Mouse (Mus musculus) MEL (cell line): Measurements from ENCODE around the gene Gpr84. TPM values are rescaled to one million over a fixed set of nuclear protein-coding genes. Genes with fewer than 3 reads are reported as not detected.

Source experiments
- DNase-seq: peaks from one replicate; pipeline ENCODE4 v3.0.0; 2011; ENCODE audit warnings: low read depth, low spot score
- H3K27ac ChIP-seq: 2 replicates; pipeline ENCODE4 v1.5.1; 2012; ENCODE audit warnings: low read depth, mild to moderate bottlenecking, control low read depth, low read length, moderate library complexity; ENCODE audit not compliant: control insufficient read depth
- H3K27me3 ChIP-seq, 2 experiments: fragments of 150-350 bp in 1 of 2; sonication (generic) in 1 of 2; 2 replicates each; pipeline ENCODE4 v1.6.1; 2012; ENCODE audit warnings: low read length in 2 of 2, mild to moderate bottlenecking in 2 of 2, improper control_type of control experiment in 1 of 2, moderate library complexity in 1 of 2; ENCODE audit not compliant: insufficient read depth in 2 of 2, control insufficient read depth in 1 of 2
- H3K36me3 ChIP-seq, 2 experiments: 2 replicates each; pipeline ENCODE4 v1.6.1; 2012 to 2014; ENCODE audit warnings: low read length in 2 of 2, improper control_type of control experiment in 1 of 2, inconsistent platforms in 1 of 2, mild to moderate bottlenecking in 1 of 2; ENCODE audit not compliant: insufficient read depth in 2 of 2, control insufficient read depth in 1 of 2
- H3K4me1 ChIP-seq, 2 experiments: fragments of 150-350 bp in 1 of 2; sonication (generic) in 1 of 2; 2 replicates each; pipeline ENCODE4 v1.6.1; 2012; ENCODE audit warnings: low read length in 2 of 2, improper control_type of control experiment in 1 of 2, mild to moderate bottlenecking in 1 of 2; ENCODE audit not compliant: insufficient read depth in 2 of 2, control insufficient read depth in 1 of 2
- H3K4me3 ChIP-seq, 2 experiments: fragments of 150-350 bp in 1 of 2; sonication (generic) in 1 of 2; 2 replicates each; pipeline ENCODE4 v1.5.1; 2012; ENCODE audit warnings: low read depth in 2 of 2, low read length in 2 of 2, mild to moderate bottlenecking in 2 of 2, moderate library complexity in 2 of 2, control low read depth in 1 of 2, improper control_type of control experiment in 1 of 2; ENCODE audit not compliant: control insufficient read depth in 1 of 2, insufficient read depth in 1 of 2
- H3K79me2 ChIP-seq: 2 replicates; pipeline ENCODE4 v1.6.1; 2012; ENCODE audit warnings: mild to moderate bottlenecking, low read length, moderate library complexity; ENCODE audit not compliant: control insufficient read depth, poor library complexity, insufficient read depth
- H3K9ac ChIP-seq: 2 replicates; pipeline ENCODE4 v1.6.1; 2012; ENCODE audit warnings: low read depth, mild to moderate bottlenecking, control low read depth, low read length, moderate library complexity; ENCODE audit not compliant: control insufficient read depth, poor library complexity, severe bottlenecking
- H3K9me3 ChIP-seq: fragments of 150-350 bp; sonication (generic); replicated peaks from 2 replicates; pipeline ENCODE4 v1.6.1; 2012; ENCODE audit warnings: mild to moderate bottlenecking, low read length, improper control_type of control experiment, moderate library complexity; ENCODE audit not compliant: insufficient read depth
- BHLHE40 ChIP-seq: IDR thresholded peaks from 2 replicates; pipeline ENCODE4 v1.6.1; 2012; ENCODE audit warnings: low read depth, mild to moderate bottlenecking, inconsistent platforms, low read length, improper control_type of control experiment, borderline replicate concordance
- CHD1 ChIP-seq: IDR thresholded peaks from 2 replicates; pipeline ENCODE4 v1.6.1; 2012; ENCODE audit warnings: low read depth, mild to moderate bottlenecking, inconsistent platforms, low read length, improper control_type of control experiment
- CHD2 ChIP-seq: IDR thresholded peaks from 2 replicates; pipeline ENCODE4 v1.6.1; 2011; ENCODE audit warnings: low read length, improper control_type of control experiment
- CTCF ChIP-seq, 3 experiments: IDR thresholded peaks in 2 of 3; conservative IDR thresholded peaks in 1 of 3; 2 replicates each; pipeline ENCODE4 v1.5.1; 2011 to 2012; ENCODE audit warnings: low read length in 3 of 3, low read depth in 2 of 3, mild to moderate bottlenecking in 2 of 3, improper control_type of control experiment in 1 of 3, inconsistent platforms in 1 of 3, mixed read lengths in 1 of 3, moderate library complexity in 1 of 3; ENCODE audit not compliant: control insufficient read depth in 1 of 3, insufficient read depth in 1 of 3, poor library complexity in 1 of 3, severe bottlenecking in 1 of 3
- E2F4 ChIP-seq: IDR thresholded peaks from 2 replicates; pipeline ENCODE4 v1.6.1; 2011; ENCODE audit warnings: low read depth, low read length, improper control_type of control experiment, borderline replicate concordance
- ELF1 ChIP-seq: IDR thresholded peaks from 2 replicates; pipeline ENCODE4 v1.6.1; 2014; ENCODE audit warnings: low read depth, mild to moderate bottlenecking, inconsistent platforms, low read length, improper control_type of control experiment, moderate library complexity
- EP300 ChIP-seq, 2 experiments: IDR thresholded peaks; 2 replicates each; pipeline ENCODE4 v1.6.1; 2011; ENCODE audit warnings: improper control_type of control experiment in 2 of 2, low read length in 2 of 2, low read depth in 1 of 2, mild to moderate bottlenecking in 1 of 2
- ETS1 ChIP-seq: IDR thresholded peaks from 2 replicates; pipeline ENCODE4 v1.6.1; 2012; ENCODE audit warnings: low read depth, mild to moderate bottlenecking, inconsistent platforms, low read length, improper control_type of control experiment, moderate library complexity
- GABPA ChIP-seq: IDR thresholded peaks from 2 replicates; pipeline ENCODE4 v1.6.1; 2012; ENCODE audit warnings: low read depth, mild to moderate bottlenecking, inconsistent platforms, low read length, improper control_type of control experiment, moderate library complexity
- JUND ChIP-seq: IDR thresholded peaks from 2 replicates; pipeline ENCODE4 v1.6.1; 2011; ENCODE audit warnings: low read depth, mild to moderate bottlenecking, improper control_type of control experiment, low read length
- KAT2A ChIP-seq: conservative IDR thresholded peaks from 2 replicates; pipeline ENCODE4 v1.6.1; 2012; ENCODE audit warnings: low read depth, low read length, improper control_type of control experiment, inconsistent platforms
- MAX ChIP-seq: IDR thresholded peaks from 2 replicates; pipeline ENCODE4 v1.6.1; 2011; ENCODE audit warnings: low read length, improper control_type of control experiment
- MAZ ChIP-seq: IDR thresholded peaks from 2 replicates; pipeline ENCODE4 v1.6.1; 2012; ENCODE audit warnings: low read depth, mild to moderate bottlenecking, inconsistent platforms, low read length, improper control_type of control experiment
- MEF2A ChIP-seq: IDR thresholded peaks from 2 replicates; pipeline ENCODE4 v1.6.1; 2014; ENCODE audit warnings: low read depth, mild to moderate bottlenecking, inconsistent platforms, low read length, improper control_type of control experiment; ENCODE audit not compliant: poor library complexity, insufficient replicate concordance, severe bottlenecking; ENCODE audit errors: extremely low read depth
- MXI1 ChIP-seq: IDR thresholded peaks from 2 replicates; pipeline ENCODE4 v1.6.1; 2011; ENCODE audit warnings: mild to moderate bottlenecking, low read depth, low read length, improper control_type of control experiment
- NELFE ChIP-seq: IDR thresholded peaks from 2 replicates; pipeline ENCODE4 v1.6.1; 2011; ENCODE audit warnings: low read depth, low read length, improper control_type of control experiment
- NRF1 ChIP-seq: IDR thresholded peaks from 2 replicates; pipeline ENCODE4 v1.6.1; 2014; ENCODE audit warnings: low read depth, mild to moderate bottlenecking, inconsistent platforms, low read length, improper control_type of control experiment, moderate library complexity; ENCODE audit not compliant: poor library complexity, insufficient read depth, severe bottlenecking
- POLR2AphosphoS2 ChIP-seq: IDR thresholded peaks from 2 replicates; pipeline ENCODE4 v1.6.1; 2011; ENCODE audit warnings: low read length, improper control_type of control experiment
- POLR2AphosphoS5 ChIP-seq: IDR thresholded peaks from 2 replicates; pipeline ENCODE4 v1.6.1; 2012; ENCODE audit warnings: low read depth, borderline replicate concordance, mild to moderate bottlenecking, inconsistent platforms, low read length, moderate library complexity, mixed read lengths
- RAD21 ChIP-seq: IDR thresholded peaks from 2 replicates; pipeline ENCODE4 v1.6.1; 2011; ENCODE audit warnings: mild to moderate bottlenecking, low read depth, low read length, improper control_type of control experiment
- SIN3A ChIP-seq: IDR thresholded peaks from 2 replicates; pipeline ENCODE4 v1.6.1; 2012; ENCODE audit warnings: low read length, improper control_type of control experiment, inconsistent platforms
- TAL1 ChIP-seq: IDR thresholded peaks from 2 replicates; pipeline ENCODE4 v1.6.1; 2012; ENCODE audit warnings: mild to moderate bottlenecking, inconsistent platforms, low read length, moderate library complexity, mixed read lengths
- USF1 ChIP-seq: IDR thresholded peaks from 2 replicates; pipeline ENCODE4 v1.6.1; 2014; ENCODE audit warnings: low read depth, mild to moderate bottlenecking, inconsistent platforms, low read length, improper control_type of control experiment, moderate library complexity
- USF2 ChIP-seq, 2 experiments: IDR thresholded peaks; 2 replicates each; pipeline ENCODE4 v1.6.1; 2011 to 2012; ENCODE audit warnings: improper control_type of control experiment in 2 of 2, low read length in 2 of 2, borderline replicate concordance in 1 of 2, inconsistent platforms in 1 of 2, low read depth in 1 of 2, mild to moderate bottlenecking in 1 of 2; ENCODE audit not compliant: insufficient read depth in 1 of 2
- ZC3H11A ChIP-seq: IDR thresholded peaks from 2 replicates; pipeline ENCODE4 v1.6.1; 2012; ENCODE audit warnings: low read depth, mild to moderate bottlenecking, inconsistent platforms, low read length, improper control_type of control experiment
- ZKSCAN1 ChIP-seq: IDR thresholded peaks from 2 replicates; pipeline ENCODE4 v1.6.1; 2012; ENCODE audit warnings: low read depth, mild to moderate bottlenecking, inconsistent platforms, low read length, improper control_type of control experiment, moderate library complexity
- ZNF384 ChIP-seq: IDR thresholded peaks from 2 replicates; pipeline ENCODE4 v1.6.1; 2012; ENCODE audit warnings: low read depth, mild to moderate bottlenecking, inconsistent platforms, low read length, improper control_type of control experiment
- polyA plus RNA-seq, 2 experiments: library from polyadenylated mRNA; stranded (reverse) in 1 of 2; unstranded in 1 of 2; fragments of >175 nt in 1 of 2; fragments of >200 nt in 1 of 2; gene quantifications; 2 replicates each; pipeline versions ENCODE4 v1.2.1 to v1.2.4; 2012; ENCODE audit warnings: low replicate concordance in 2 of 2, low read depth in 1 of 2; ENCODE audit not compliant: insufficient read length in 2 of 2, insufficient read depth in 1 of 2, missing spikeins in 1 of 2
- total RNA-seq: library from RNA; depleted of rRNA; stranded (reverse); fragments of 300-350 nt; gene quantifications from 2 replicates; pipeline ENCODE4 v1.2.3, GENCODE M21; 2012

The Gpr84 gene
- total and polyA plus RNA-seq, 3 experiments: 0.12 to 0.21 TPM; not detected in 1

DNA sequence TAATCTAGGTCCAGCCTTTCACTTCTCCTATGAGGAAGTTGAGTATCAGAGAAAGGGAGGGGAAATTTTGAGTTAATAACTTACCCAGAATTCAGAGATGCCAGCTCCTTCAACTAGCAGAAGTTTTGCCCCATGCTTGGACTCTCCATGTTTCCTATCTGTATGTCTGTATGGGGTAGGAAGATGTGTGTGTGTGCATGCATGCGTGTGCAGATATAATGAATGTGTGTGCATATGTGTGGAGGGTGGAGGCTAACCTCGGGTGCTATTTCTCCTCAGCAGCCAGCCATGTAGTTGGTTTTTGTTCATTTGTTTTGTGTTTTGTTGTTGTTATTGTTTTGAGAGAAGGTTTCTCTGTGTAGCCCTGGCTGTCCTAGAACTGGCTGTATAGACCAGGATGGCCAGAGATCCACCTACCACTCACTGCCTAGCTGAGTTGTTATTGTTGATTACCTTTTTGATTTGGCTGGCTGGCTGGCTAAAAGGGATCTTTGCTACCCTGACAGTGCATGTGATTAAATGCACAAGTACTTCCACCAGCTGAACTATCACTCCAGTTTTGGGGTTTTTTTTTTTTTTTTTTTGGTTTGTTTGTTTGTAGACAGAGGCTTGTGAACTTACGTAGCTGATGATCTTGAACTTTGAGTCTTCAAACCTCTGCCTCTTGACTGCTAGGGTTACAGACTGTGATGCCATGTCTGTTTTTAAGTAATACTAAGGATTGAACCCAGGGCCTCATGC lies 28.8 kb downstream of the Gpr84 start:
- Histone ChIP-seq H3K9ac (peak overlapping the region; percentile 40), H3K79me2 (peaks cover 11% of the 10 kb centered on the region), H3K4me1 (peaks cover 2 to 8% of the 10 kb centered on the region in 2 experiments; a peak in 3 of 4 replicates), H3K36me3 (peaks cover 0 to 13% of the 10 kb centered on the region in 2 experiments; a peak in 2 of 4 replicates), H3K9me3 (no peaks in the 10 kb centered on the region), H3K27ac (peak overlapping the region; percentile 80), H3K4me3 (no peak overlapping the region), H3K27me3 (no peaks in the 10 kb centered on the region)
- TF ChIP-seq ETS1 (no peak), ZNF384 (peak; percentile 63), GABPA (no peak), SIN3A (no peak), CTCF (IDR thresholded peaks at IDR 0.05 in 2 of 3, conservative IDR thresholded peaks at IDR 0.05 in 1 of 3; ENCODE audit: control insufficient read depth in 1 of 3, insufficient read depth in 1 of 3, low read depth in 2 of 3, low read length in 3 of 3, poor library complexity in 1 of 3, severe bottlenecking in 1 of 3) (no peak), MXI1 (no peak), E2F4 (no peak), KAT2A (no peak), NRF1 (no peak), EP300 (IDR thresholded peaks at IDR 0.05; ENCODE audit: low read depth in 1 of 2, low read length in 2 of 2) (0 out of 4 replicates have a peak, but pooled peaks of 1 of the 2 experiments have one; percentile 7)
- DNase-seq: peak; percentile 54

DNA sequence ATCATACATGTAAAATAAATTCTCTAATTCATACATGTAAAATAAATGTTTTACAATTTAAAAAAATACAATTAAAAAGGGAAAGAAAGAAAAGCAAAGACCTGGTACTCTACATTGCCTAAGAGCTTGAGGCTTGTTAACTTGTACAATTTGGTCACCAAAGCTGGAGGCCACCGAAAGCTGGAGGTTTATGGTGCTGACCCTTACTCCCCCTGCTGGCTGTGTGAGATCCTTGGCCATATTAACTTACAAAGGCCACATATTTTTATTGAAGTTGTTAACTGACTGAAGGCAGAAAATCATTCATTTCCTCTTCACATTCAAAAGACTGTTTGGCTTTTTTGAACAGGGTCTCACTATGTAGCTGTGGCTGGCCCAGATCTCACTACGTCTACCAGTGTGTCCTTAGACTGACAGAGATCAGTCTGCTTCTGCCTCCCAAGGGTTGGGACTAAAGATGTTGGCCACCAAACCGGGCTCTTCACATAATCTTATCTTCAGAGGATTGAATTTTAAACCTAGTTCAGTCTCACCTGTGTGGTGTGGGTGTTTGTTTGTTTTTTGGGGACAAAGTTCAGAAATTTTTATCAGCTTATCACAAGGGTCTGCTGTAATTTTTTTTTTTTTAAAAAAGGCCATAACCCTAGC lies 29.5 kb downstream of the Gpr84 start:
- peak; percentile 70 for DNase-seq
- Histone ChIP-seq H3K4me1 (peaks cover 2 to 8% of the 10 kb centered on the region in 2 experiments; a peak in 3 of 4 replicates), H3K27me3 (no peaks in the 10 kb centered on the region), H3K4me3 (no peak overlapping the region), H3K9ac (peak overlapping the region; percentile 47), H3K79me2 (peaks cover 11% of the 10 kb centered on the region), H3K36me3 (peaks cover 0 to 13% of the 10 kb centered on the region in 2 experiments; a peak in 2 of 4 replicates), H3K9me3 (no peaks in the 10 kb centered on the region), H3K27ac (peak overlapping the region; percentile 80)
- no peak for TF ChIP-seq MEF2A
- TF ChIP-seq ELF1: no peak
- no peak for TF ChIP-seq ZKSCAN1
- TF ChIP-seq TAL1: no peak
- no peak for TF ChIP-seq NELFE
- no peak for TF ChIP-seq CHD2
- TF ChIP-seq CTCF (IDR thresholded peaks at IDR 0.05 in 2 of 3, conservative IDR thresholded peaks at IDR 0.05 in 1 of 3; ENCODE audit: control insufficient read depth in 1 of 3, insufficient read depth in 1 of 3, low read depth in 2 of 3, low read length in 3 of 3, poor library complexity in 1 of 3, severe bottlenecking in 1 of 3): peak; percentile 44 to 60 (median 48)
- peak in 1 of 2 experiments; percentile 10; a peak in 1 of 4 replicates for TF ChIP-seq EP300 (IDR thresholded peaks at IDR 0.05; ENCODE audit: low read depth in 1 of 2, low read length in 2 of 2)
- no peak for TF ChIP-seq USF1
- no peak for TF ChIP-seq POLR2AphosphoS2
- no peak for TF ChIP-seq USF2 (IDR thresholded peaks at IDR 0.05; ENCODE audit: borderline replicate concordance in 1 of 2, insufficient read depth in 1 of 2, low read depth in 1 of 2, low read length in 2 of 2)
- no peak for TF ChIP-seq JUND
- no peak for TF ChIP-seq POLR2AphosphoS5
- TF ChIP-seq BHLHE40: no peak
- TF ChIP-seq SIN3A: no peak
- no peak for TF ChIP-seq MAZ
- TF ChIP-seq ZC3H11A: 0 out of 2 replicates have a peak, but pooled peaks have one; percentile 23
- no peak for TF ChIP-seq MAX
- TF ChIP-seq CHD1: no peak
- no peak for TF ChIP-seq ETS1
- no peak for TF ChIP-seq KAT2A
- peak; percentile 40 for TF ChIP-seq RAD21
